Mouse (Mus musculus) hindbrain, embryonic 12.5 days (tissue): ENCODE measurements around the gene Ofcc1. TPM values are rescaled to one million over a fixed set of nuclear protein-coding genes. Genes with fewer than 3 reads are reported as not detected.

Experiments
- ATAC-seq: fragments of 200-750 bp; cut with Nextera tagmentation; 2 replicates; pipeline ENCODE4 v1.8.0; 2017; ENCODE audit warnings: moderate TSS enrichment; ENCODE audit not compliant: low FRiP score
- H3K27ac ChIP-seq: fragments of 300-500 bp; sonication (generic); 2 replicates; pipeline ENCODE4 v1.5.1; 2016; ENCODE audit warnings: mild to moderate bottlenecking
- H3K27me3 ChIP-seq: fragments of 300-500 bp; sonication (generic); 2 replicates; pipeline ENCODE4 v1.6.1; 2016; ENCODE audit warnings: mild to moderate bottlenecking
- H3K36me3 ChIP-seq: fragments of 300-500 bp; sonication (generic); 2 replicates; pipeline ENCODE4 v1.6.1; 2016; ENCODE audit warnings: mild to moderate bottlenecking
- H3K4me1 ChIP-seq: fragments of 300-500 bp; sonication (generic); 2 replicates; pipeline ENCODE4 v1.6.1; 2016
- H3K4me2 ChIP-seq: fragments of 300-500 bp; sonication (generic); replicated peaks from 2 replicates; pipeline ENCODE4 v1.6.1; 2016; ENCODE audit warnings: mild to moderate bottlenecking
- H3K4me3 ChIP-seq: fragments of 300-500 bp; sonication (generic); 2 replicates; pipeline ENCODE4 v1.5.1; 2016; ENCODE audit warnings: mild to moderate bottlenecking
- H3K9ac ChIP-seq: fragments of 300-500 bp; sonication (generic); 2 replicates; pipeline ENCODE4 v1.6.1; 2016; ENCODE audit warnings: mild to moderate bottlenecking, moderate library complexity
- H3K9me3 ChIP-seq: fragments of 300-500 bp; sonication (generic); replicated peaks from 2 replicates; pipeline ENCODE4 v1.6.1; 2016; ENCODE audit warnings: mild to moderate bottlenecking
- WGBS: fragments of 180-500 bp; shearing (Covaris S2); methylation state at CpG from one replicate; pipeline ENCODE4 v1.1.7; 2016; 5-methylcytosine and 5-hydroxymethylcytosine counted together
- polyA plus RNA-seq: library from polyadenylated mRNA; unstranded; fragments of >200 nt; fragmentation: Nextera tagmentation; extraction: Ambion mirVana; gene quantifications from 2 replicates; pipeline ENCODE4 v1.2.1, GENCODE M21; 2016

Gene Ofcc1
- polyA plus RNA-seq, 1 experiment from 2014 or later = not detected

DNA sequence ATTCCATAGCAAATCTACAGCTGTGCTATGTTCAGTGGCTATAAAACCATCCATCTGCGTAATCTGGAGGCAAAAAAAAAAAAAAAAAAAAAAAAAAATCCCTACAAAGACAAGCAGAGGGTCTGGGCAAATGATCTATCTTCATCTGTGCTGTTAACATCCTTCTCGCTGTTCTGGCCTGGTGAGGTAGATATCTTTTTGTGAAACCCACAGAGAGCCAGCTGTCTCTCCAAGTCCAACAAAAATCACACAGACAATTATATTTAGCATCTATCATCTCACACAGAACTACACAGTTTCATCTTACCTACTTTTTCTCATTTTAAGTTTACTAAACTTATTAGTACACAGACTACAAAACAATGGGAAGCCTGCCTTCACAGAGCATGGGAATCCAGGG lies 323.4 kb downstream of the Ofcc1 start:
- H3K4me2 ChIP-seq = no peak overlapping the region
- H3K4me3 ChIP-seq = no peak overlapping the region
- no peak for ATAC-seq
- no peaks in the 10 kb centered on the region for H3K36me3 ChIP-seq
- H3K4me1 ChIP-seq = no peaks in the 10 kb centered on the region
- no peaks in the 10 kb centered on the region for H3K27me3 ChIP-seq
- no peak overlapping the region for H3K27ac ChIP-seq
- 88% methylated on average over 2 of the region's 2 CpGs for WGBS
- no peaks in the 10 kb centered on the region for H3K9me3 ChIP-seq
- H3K9ac ChIP-seq = no peak overlapping the region

GRCm38 (mm10) chr13:40036981-40037765 lies 324.1 kb downstream of the Ofcc1 start:
- Histone ChIP-seq H3K4me3 (no peak overlapping the region), H3K36me3 (no peaks in the 10 kb centered on the region), H3K4me1 (no peaks in the 10 kb centered on the region), H3K27ac (no peak overlapping the region), H3K9ac (no peak overlapping the region), H3K9me3 (no peaks in the 10 kb centered on the region), H3K27me3 (no peaks in the 10 kb centered on the region), H3K4me2 (no peak overlapping the region)
- no peak for ATAC-seq
- 82% methylated on average over 17 of the region's 17 CpGs for WGBS

DNA sequence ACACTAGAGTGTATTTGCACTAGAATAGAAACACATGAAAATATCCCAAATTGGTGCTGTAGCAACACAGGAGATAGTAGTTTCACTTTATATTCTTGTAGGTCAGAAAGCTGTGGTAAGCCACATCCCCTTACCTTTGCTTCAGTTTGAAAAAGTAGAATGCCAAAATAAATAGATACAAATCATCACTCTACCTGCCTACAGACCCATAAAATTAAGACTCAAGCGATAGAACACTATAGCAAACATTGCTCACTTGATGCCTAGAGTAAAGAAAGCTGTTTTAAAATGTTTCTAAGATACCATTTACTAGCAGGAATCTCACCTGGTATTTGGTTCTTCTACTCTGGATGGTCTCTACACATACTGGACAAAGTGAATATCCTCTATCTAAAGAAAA lies 331.8 kb downstream of the Ofcc1 start:
- Histone ChIP-seq H3K4me3 (no peak overlapping the region), H3K4me1 (no peaks in the 10 kb centered on the region), H3K27ac (no peak overlapping the region), H3K4me2 (no peak overlapping the region), H3K27me3 (no peaks in the 10 kb centered on the region), H3K36me3 (no peaks in the 10 kb centered on the region), H3K9ac (no peak overlapping the region), H3K9me3 (no peaks in the 10 kb centered on the region)
- WGBS = 91% methylated on average over 1 of the region's 1 CpGs
- no peak for ATAC-seq

DNA sequence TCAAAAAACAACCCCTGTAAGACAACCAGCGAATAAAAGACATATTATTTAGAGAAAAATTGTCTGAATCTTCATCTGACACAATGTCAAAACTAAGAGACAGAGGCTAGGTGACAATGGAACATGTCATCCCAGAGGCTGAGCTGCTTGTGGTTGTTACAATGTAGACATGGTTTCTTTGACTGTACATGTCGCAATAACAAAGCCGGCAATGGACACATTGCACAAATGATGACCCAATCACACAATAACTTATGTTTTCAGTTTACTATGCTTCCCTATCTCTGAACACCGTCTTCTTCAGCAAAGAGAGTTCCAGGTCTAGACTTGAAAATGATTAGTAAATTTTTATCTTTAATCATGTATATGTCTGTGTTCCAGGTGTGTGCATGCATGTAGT lies 332.4 kb downstream of the Ofcc1 start:
- Histone ChIP-seq H3K36me3 (no peaks in the 10 kb centered on the region), H3K9me3 (no peaks in the 10 kb centered on the region), H3K4me2 (no peak overlapping the region), H3K4me3 (no peak overlapping the region), H3K27me3 (no peaks in the 10 kb centered on the region), H3K4me1 (no peaks in the 10 kb centered on the region), H3K27ac (no peak overlapping the region), H3K9ac (no peak overlapping the region)
- 94% methylated on average over 4 of the region's 4 CpGs for WGBS
- ATAC-seq = no peak

DNA sequence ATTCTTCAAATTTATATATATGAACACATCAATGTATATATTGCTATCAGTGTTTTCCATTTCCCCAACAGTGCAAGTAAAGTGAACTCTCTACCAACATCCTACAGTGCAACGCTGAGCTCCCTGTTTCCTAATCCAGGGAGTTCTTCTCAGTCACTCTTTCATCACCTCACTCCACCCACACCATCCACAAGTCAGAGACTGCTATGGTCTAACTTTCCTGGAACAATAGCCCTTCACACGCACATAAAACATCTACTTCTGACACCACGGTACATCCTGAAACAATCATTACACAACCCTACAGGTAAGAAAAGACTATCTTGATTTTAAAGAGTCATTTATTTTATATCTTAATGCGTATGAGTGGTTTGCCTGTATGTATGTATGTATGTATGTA lies 335.4 kb downstream of the Ofcc1 start:
- ATAC-seq = no peak
- Histone ChIP-seq H3K4me1 (no peaks in the 10 kb centered on the region), H3K36me3 (no peaks in the 10 kb centered on the region), H3K9ac (no peak overlapping the region), H3K27me3 (no peaks in the 10 kb centered on the region), H3K4me3 (no peak overlapping the region), H3K4me2 (no peak overlapping the region), H3K9me3 (no peaks in the 10 kb centered on the region), H3K27ac (no peak overlapping the region)
- 94% methylated on average over 4 of the region's 4 CpGs for WGBS

DNA sequence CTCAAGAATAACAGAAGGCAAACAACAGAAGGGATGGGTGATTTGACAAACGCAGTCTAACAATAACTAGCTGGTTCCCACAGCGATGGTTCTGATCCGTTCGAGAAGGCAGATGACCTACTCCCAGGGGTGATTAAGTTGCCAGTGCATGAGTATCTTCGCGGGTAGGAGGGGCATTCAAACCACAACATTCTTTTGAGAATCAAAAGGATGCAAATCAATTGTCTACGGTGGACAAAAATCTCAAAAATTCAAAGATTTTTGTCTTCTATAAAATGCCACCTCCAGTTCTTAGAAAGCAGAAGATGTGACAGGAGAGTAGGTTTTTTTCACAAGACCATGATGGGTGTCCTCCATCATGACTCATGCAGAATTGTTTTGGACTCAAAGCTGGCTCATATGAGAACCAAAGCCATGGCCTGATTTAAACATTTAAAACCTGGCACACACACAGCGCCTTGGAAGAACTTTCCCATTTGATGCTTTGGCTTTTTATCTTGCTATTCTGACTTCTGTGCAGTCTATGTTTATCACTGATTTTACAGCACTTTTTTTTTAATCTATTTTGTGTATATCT lies 338.0 kb downstream of the Ofcc1 start:
- Histone ChIP-seq H3K4me2 (no peak overlapping the region), H3K27me3 (no peaks in the 10 kb centered on the region), H3K9ac (no peak overlapping the region), H3K9me3 (no peaks in the 10 kb centered on the region), H3K4me1 (no peaks in the 10 kb centered on the region), H3K4me3 (no peak overlapping the region), H3K27ac (no peak overlapping the region), H3K36me3 (no peaks in the 10 kb centered on the region)
- 53% methylated on average over 8 of the region's 8 CpGs for WGBS
- ATAC-seq = no peak

DNA sequence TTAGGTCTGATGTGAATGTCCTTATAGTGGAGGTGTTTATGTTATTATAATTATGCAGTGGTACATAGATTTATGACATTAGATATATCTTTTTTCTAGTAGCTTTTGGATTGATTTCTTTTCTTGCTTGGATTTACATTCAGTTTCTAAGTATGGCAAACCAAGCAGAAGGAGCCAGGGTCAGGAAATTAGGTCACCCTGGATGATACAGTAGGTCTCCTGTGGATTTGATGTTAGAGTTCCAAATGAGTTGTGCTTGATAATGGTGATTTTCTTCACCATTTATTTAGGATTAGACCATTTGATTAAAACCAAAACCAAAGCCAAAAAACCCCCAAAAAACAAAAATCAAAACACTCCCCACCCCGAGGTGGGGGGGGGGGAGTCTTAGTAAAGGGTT lies 338.6 kb downstream of the Ofcc1 start:
- no peaks in the 10 kb centered on the region for H3K4me1 ChIP-seq
- H3K4me3 ChIP-seq = no peak overlapping the region
- H3K9ac ChIP-seq = no peak overlapping the region
- no peaks in the 10 kb centered on the region for H3K27me3 ChIP-seq
- ATAC-seq = no peak
- no peak overlapping the region for H3K27ac ChIP-seq
- 86% methylated on average over 1 of the region's 1 CpGs for whole genome bisulfite sequencing
- H3K9me3 ChIP-seq = no peaks in the 10 kb centered on the region
- no peaks in the 10 kb centered on the region for H3K36me3 ChIP-seq
- H3K4me2 ChIP-seq = no peak overlapping the region

DNA sequence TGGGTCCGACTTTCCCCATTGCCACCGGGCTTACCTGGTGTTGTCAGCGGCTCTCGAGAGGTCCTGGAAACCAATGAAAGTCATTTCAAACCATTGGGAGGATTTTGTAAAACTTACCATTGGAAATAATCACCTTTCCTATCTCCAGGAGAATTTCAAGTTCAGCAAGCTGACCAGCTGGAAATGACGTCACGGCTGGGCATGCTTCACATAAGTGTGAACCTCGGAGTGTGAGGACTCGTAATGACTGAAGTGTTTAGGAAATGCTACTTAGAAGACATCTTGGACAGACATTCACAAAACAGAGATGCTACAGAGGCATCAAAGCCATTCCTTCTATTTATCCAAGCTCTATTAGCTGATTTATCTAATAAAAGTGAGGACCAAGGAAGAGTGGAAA lies 361.0 kb downstream of the Ofcc1 start:
- Histone ChIP-seq H3K4me1 (no peaks in the 10 kb centered on the region), H3K9ac (no peak overlapping the region), H3K9me3 (no peaks in the 10 kb centered on the region), H3K4me2 (no peak overlapping the region), H3K36me3 (no peaks in the 10 kb centered on the region), H3K27ac (no peak overlapping the region), H3K4me3 (no peak overlapping the region), H3K27me3 (no peaks in the 10 kb centered on the region)
- no peak for ATAC-seq
- WGBS = 86% methylated on average over 8 of the region's 8 CpGs

- no peak overlapping the region for H3K9ac ChIP-seq
- H3K4me2 ChIP-seq = no peak overlapping the region
- H3K27me3 ChIP-seq = no peaks in the 10 kb centered on the region
- H3K9me3 ChIP-seq = no peaks in the 10 kb centered on the region
- H3K27ac ChIP-seq = no peak overlapping the region
- no peak for ATAC-seq
- no peak overlapping the region for H3K4me3 ChIP-seq
- no peaks in the 10 kb centered on the region for H3K4me1 ChIP-seq
- WGBS = 69% methylated on average over 4 of the region's 4 CpGs
- H3K36me3 ChIP-seq = no peaks in the 10 kb centered on the region
Measured at GRCm38 (mm10) chr13:39997901-39998300, 363.3 kb downstream of the Ofcc1 start.

DNA sequence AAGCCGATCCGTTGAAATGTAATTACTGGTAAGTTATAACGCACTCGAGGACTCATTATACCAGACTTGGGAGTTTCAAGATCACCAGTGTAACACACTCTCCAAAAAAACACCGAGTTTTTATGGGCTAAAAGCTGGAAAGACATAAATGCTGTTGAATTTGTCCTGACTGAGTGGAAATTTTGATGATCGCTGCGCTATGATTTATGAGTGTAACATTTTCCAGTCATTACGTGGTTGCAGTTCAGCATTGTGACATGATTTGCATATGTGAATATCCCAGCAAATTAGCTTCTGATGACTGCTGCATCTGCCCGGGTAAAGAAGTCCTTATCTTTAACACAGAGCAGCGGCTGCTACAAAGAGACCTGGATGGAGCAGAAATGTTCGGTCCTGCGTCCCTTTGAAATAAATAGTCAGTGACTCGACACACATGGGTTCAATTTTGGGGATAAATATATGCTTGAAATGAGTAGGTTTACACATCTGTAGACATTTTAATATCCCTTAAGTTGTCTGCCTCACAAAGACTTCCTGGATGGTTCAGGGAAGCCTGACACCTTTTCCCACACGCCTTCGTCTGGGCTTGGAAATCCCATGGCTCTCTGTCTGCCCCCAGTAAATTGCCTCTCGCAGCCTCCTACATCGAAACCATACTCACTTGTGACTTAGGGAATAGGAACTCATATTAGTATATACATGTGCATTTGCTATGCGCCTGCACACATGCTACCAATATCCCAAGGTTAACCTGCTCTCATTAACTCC lies 381.8 kb downstream of the Ofcc1 start:
- no peak overlapping the region for H3K4me3 ChIP-seq
- H3K27me3 ChIP-seq = no peaks in the 10 kb centered on the region
- no peak overlapping the region for H3K9ac ChIP-seq
- H3K27ac ChIP-seq = no peak overlapping the region
- no peak for ATAC-seq
- no peaks in the 10 kb centered on the region for H3K4me1 ChIP-seq
- H3K9me3 ChIP-seq = no peaks in the 10 kb centered on the region
- no peaks in the 10 kb centered on the region for H3K36me3 ChIP-seq
- WGBS = 68% methylated on average over 18 of the region's 18 CpGs
- no peak overlapping the region for H3K4me2 ChIP-seq

DNA sequence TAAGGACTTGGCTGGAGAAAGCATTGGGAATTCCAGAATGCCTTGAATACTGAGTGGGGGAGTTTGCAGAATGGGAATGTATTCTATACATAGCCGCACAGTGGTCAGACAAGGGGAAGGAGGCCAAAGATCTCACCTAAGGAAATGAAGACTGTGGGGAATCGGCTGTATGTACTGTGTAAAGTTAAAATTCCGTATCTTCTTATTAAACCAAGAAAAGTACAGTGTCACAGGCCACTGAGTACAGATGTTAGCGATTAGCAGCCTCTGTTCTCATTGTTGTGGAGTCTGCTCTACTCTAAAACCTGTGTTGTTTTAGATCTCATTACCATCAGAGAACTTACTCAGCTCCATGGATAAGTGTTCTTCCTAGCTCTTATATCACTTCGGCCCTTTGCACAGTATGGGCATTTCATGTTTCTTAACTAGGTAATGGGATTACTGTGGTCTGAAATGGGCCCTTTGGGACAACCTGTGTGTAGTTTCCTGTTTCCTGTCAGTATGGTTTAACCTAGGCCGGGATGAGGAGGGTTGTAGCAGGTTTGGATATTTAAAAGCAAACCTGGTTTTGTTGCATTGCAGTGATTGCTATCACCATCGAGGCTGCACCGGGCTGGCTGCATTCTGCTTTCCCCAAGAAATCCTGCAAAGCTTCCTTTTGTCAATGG lies 392.8 kb downstream of the Ofcc1 start:
- Histone ChIP-seq H3K9me3 (0 out of 2 replicates have a peak, but pooled peaks cover 5% of the 10 kb centered on the region), H3K27me3 (no peaks in the 10 kb centered on the region), H3K4me3 (no peak overlapping the region), H3K27ac (no peak overlapping the region), H3K4me1 (no peaks in the 10 kb centered on the region), H3K36me3 (no peaks in the 10 kb centered on the region), H3K4me2 (no peak overlapping the region), H3K9ac (no peak overlapping the region)
- no peak for ATAC-seq
- 80% methylated on average over 8 of the region's 8 CpGs for WGBS

- H3K4me1 ChIP-seq = no peaks in the 10 kb centered on the region
- no peak for ATAC-seq
- H3K36me3 ChIP-seq = no peaks in the 10 kb centered on the region
- H3K9me3 ChIP-seq = no peaks in the 10 kb centered on the region
- H3K27me3 ChIP-seq = no peaks in the 10 kb centered on the region
- H3K9ac ChIP-seq = no peak overlapping the region
- H3K4me3 ChIP-seq = no peak overlapping the region
- WGBS = 73% methylated on average over 3 of the region's 3 CpGs
- no peak overlapping the region for H3K27ac ChIP-seq
- H3K4me2 ChIP-seq = no peak overlapping the region
Measured at GRCm38 (mm10) chr13:39957226-39957625, 404.0 kb downstream of the Ofcc1 start.
